Mouse (Mus musculus): ENCODE data around the gene Bhlhe40.

Gene Bhlhe40

DNA sequence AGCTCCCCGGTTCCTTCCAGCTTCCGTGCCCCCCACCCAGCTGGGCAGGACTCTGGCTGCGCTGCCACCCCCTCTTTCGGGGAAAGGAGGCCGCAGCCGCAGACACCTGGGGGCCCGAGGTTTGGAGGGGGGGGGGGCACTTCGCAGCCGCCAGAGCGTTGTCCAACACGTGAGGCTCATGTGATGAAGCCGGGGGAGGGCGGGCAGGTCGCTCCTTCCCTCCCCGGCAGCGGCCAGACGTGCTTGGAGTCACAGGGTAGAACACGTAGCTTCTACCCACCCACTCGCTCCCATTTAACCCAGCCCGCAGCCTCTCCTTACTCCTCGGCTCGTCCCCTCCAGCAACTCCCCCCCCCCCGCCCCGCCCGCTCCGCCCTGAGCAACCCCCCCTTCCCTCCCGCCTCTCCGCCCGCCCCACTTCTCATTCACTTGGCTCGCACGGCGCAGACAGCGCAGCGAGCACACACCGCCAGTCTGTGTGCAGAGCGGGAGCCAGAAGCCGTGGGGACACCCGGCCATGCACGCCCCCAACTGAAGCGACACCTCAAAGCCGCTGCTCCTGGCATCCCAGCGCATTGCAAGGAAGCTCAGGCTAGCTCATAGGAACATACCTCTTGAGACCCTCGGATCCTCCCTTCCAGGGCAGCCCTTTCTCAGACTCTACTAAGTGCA lies at the start of gene Bhlhe40:
Gene Bhlhe40 (plus strand): TSS at position 424 of the 672 bp plus-strand sequence.
- in situ Hi-C loops (cut with MboI, MseI) = loop anchor here (10.0 to 25.0 kb wide), 2 partner anchors 126 to 1873 kb away; no protein-coding TSS in a partner anchor

DNA sequence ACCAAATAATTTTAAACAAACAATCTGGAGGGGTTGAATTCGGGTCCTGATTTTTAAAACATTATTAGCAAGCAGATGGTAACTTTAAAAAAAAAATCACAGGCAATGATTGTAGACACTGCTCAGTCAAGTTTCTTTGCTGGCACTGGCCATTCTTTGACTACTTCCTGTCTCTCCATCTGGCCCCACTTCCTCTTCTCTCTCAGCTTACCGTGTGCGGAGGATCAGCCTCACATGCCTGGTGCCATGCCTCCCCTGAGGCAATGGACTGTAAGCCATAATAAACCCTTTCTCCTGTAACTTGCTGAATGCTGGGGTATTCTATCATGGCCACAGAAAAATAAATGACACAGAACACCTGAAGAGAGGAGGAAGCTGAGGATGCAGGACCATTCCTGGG lies 48.8 kb upstream of the Bhlhe40 start:
- in situ Hi-C loops (cut with MboI, MseI) = loop anchor here in 1 of 2 experiments (10.0 kb wide), 1 partner anchor 1113 kb away; no protein-coding TSS in a partner anchor

DNA sequence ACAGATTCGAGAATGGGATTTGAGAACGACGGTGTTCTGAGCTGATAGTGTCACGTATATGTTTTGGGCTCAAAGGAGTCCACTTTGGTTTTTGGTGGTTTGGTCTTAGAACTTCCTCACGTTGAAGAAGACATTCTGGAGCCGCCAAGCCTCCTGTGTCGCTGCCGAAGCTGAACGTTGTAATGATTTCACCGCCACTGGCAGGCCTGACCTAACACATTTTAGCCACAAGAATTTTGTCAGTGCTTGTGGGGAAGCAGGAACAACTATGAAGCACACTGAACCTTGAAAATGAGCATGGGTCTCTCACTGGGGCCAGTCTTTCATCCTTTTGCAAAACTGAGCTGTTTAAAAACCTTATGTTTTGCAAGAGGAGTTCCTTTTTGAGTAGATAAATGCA lies 42.4 kb upstream of the Bhlhe40 start:
- in situ Hi-C loops (cut with MboI, MseI) = loop anchor here in 1 of 2 experiments (10.0 kb wide), 1 partner anchor 1107 kb away; no protein-coding TSS in a partner anchor

DNA sequence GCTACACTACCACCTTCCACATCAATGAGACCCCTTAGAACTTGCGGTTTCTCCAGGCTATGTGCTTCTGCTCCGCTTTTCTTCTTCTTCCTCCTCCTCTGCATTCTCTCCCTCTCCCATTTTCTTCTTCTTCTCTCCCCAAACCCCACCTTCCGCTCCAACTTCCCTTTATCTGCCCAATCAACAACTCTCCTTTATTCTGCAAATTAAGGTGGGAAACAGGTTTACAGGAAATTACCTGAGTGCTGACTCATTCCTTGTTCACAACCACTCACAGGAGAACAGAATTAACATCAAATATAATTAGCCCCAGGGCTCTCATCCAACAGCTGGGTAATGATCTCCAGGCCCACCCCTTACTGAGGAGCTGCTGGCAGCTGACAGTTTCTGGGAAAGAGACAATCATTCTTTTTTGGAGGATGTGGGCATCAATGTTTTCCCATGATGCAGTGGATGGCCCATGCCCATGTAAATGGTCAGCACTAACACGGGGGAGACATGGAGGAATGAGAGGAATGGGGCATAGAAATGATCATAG lies 37.3 kb upstream of the Bhlhe40 start:
- in situ Hi-C loops (cut with MboI, MseI) = no loop called here

DNA sequence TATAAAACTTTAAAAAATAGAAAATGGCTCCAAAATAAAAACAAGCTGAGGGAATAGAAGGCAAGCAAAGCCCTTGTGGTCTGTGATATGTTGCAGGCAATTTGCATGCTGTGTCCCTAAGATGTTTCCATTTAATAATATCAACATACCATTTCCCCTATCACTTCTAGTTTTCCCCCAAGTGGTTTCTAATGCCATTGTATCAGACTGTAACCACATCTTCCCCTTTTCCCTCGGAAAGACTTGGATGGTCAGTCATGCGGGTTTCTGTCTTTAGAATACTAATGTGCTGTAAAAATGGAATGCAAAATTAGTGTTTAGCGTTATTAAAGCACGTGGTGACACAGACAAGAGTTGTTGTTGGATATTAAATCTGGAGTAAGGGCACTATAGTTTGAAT lies 35.5 kb upstream of the Bhlhe40 start:
- in situ Hi-C loops (cut with MboI, MseI) = no loop called here

DNA sequence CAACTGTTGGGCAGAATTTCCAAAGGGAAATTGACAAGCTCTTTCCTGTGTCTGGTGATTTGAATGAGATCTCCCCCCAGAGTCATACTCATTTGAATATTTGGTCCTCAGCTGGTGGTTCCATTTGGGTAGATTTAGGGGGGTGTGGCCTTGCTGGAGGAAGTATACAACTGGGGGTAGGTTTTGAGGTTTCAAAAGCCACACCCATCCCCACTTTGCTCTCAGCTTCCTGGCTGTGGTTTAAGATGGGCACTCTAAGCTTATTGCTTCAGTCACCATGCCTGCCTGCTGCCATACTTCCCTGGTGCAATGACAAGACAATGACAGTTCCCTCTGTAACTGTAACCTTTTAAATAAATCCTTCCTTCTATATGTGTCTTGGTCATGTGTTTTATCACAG lies 29.7 kb upstream of the Bhlhe40 start:
- in situ Hi-C loops (cut with MboI, MseI) = no loop called here

DNA sequence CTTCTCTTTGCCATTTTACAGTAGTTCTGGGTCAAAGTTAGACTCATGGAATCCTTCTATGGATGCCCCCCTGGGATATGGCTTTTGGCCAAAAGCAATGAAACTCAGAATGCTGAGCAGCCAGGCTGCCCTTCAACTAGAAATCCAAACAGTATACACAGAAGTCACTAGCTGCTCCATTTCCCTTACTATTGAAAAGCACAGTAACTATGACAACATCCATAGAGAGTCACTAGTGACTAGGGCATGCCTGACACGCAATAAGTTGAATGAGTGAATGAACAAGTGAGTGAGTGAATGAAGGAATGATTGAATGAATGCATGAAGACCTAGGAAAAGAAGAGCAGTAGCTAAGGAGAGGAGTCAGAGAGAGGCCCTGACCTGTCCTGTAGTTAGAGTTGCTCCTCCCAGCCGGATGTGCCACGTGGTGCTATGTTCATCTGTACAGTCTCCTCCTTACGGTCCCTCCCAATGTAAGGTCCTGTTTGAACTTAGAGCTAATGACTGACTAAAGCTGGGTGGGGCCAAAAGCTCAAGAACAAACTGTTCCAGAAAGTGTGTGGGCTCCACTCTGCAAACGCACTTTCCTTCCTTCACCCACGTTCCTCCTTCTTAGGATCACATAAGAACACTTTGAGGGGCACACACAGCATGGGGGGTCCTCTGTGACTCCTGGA lies 22.1 kb upstream of the Bhlhe40 start:
- in situ Hi-C loops (cut with MboI, MseI) = no loop called here

DNA sequence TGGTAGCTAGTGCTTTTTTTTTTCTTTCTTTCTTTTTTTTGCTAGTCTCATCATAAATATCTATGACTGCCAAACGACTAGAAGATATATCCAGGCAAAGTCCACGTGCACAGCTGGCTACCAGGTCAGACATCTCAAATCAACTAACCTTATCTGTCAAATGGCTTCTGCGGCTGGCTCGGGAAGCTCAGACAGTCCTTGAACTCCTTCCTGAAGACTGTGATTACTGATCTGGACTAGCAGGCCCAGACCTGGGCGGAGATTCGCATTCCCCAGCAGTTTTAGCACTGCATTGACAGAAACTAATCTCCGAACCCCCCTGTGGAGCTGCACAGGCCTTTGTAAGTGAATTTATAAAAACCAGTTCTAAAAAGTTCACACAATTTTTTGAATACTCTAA lies 18.4 kb upstream of the Bhlhe40 start:
- in situ Hi-C loops (cut with MboI, MseI) = loop anchor here in 1 of 2 experiments (5.0 kb wide), 1 partner anchor 45 kb away; no protein-coding TSS in a partner anchor

DNA sequence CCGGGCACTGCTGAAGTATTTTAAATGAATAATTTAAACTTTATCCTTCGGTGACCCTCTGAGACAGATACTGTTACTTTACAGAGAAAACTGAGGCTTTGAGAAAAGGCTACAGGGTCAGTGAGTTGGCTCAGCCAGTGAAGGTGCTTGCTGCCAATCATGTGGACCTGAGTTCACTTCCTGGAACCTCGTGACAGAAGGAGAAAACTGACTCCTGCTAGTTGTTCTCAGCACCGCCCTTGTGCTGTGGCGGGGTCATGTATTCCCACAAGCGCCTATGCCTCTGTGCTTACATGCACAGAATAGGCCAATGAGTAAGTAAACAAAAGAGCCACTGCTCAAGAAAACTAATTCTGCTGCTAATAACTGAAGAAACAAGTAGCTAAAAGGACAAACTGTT lies 17.4 kb upstream of the Bhlhe40 start:
- in situ Hi-C loops (cut with MboI, MseI) = loop anchor here in 1 of 2 experiments (5.0 kb wide), 1 partner anchor 46 kb away; no protein-coding TSS in a partner anchor

DNA sequence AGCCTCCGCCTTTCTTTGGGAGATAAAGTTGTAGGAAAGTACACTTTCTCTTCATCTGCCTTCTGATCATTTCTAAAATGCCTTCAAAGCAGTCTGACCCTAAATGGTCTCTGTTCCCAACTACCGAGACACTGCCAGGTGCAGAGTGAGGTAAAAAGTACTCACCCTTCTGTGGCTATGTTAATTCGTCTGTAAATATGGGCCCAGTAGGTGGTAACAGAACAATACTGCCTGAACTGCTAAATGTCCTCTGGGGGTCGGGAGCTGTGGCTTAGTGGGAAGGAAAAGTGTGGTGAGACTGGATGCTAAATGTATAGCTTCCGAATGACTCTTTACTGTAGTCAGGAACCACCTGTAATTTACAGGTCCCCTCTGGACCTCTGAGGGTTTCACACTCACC lies 16.1 kb upstream of the Bhlhe40 start:
- in situ Hi-C loops (cut with MboI, MseI) = loop anchor here in 1 of 2 experiments (5.0 kb wide), 1 partner anchor 47 kb away; no protein-coding TSS in a partner anchor

DNA sequence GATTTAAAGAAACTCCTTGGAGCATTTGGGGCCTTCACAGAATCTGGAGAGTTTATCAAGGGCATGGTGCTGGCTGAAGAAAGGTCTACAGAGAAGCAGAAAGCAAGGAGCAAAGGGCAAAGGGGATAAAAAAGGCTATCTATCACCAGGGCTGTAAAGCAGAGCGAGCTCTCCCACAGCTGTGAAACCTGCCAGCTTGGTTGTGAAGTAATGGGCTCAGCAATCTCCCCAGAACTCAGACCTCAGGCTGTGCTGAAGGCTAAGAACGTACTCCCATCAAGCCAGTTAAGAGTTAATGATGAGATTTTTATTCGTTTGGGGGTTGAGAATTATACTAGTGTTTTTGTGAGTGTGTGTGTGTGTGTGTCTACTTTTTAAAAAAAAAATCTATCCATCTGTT lies 13.3 kb upstream of the Bhlhe40 start:
- in situ Hi-C loops (cut with MboI, MseI) = no loop called here

DNA sequence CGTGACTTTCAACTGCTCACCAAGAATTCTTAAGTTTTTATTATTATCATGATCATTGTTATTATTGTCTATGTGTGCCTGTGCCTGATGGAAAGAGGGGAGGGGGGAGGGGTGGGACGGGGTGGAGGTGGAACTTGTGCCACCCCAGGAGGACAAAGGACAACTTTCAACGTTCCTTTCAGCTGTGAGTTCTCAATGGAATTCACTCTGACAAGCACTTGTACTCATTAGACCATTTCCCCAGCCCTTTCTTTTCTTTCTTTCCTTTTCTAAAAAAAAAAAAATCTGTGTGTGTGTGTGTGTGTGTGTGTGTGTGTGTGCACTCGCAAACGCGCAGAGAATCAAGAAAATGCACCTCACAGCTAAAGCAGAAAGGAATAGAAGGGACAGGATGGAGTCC lies 12.4 kb upstream of the Bhlhe40 start:
- in situ Hi-C loops (cut with MboI, MseI) = no loop called here

DNA sequence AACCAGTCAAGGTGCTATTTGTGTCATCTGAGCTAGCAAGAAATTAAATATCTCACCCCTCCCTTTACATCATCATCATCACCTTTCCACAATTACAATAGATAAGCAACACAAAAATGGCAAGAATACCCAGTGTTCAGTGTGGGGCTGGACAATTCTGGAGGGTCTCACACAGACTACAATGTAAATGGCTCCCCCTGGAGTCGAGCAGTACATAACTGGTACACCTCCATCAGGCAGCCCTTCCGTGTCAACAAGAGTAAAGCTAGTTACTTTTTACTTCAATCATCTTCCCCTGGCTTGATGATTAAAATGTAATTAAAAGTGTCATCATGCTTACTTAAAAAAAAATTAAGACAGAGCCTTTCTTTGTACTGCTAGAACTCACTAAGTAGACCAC lies 4.6 kb upstream of the Bhlhe40 start:
- in situ Hi-C loops (cut with MboI, MseI) = loop anchor here (5.0 to 25.0 kb wide), 2 partner anchors 99 to 1869 kb away; no protein-coding TSS in a partner anchor

DNA sequence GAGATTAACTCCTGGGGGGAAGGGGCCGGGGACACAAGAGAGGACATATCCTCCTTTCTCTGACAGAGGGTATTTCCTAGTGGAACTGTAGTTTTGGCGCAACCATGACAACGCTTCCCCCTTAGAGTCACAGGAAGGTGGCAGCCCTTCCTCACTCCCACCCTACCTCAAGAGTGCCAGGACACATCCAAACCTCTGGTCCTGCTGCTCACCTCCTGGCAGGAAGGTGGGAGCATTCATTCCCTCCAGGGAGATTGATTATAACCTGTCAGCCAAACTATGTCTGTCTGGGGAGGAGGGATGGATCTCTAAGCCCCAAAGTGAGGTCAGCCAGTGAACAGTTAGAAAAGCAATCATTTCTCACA lies 2.4 kb upstream of the Bhlhe40 start:
- in situ Hi-C loops (cut with MboI, MseI) = loop anchor here (5.0 to 25.0 kb wide), 2 partner anchors 101 to 1871 kb away; no protein-coding TSS in a partner anchor

DNA sequence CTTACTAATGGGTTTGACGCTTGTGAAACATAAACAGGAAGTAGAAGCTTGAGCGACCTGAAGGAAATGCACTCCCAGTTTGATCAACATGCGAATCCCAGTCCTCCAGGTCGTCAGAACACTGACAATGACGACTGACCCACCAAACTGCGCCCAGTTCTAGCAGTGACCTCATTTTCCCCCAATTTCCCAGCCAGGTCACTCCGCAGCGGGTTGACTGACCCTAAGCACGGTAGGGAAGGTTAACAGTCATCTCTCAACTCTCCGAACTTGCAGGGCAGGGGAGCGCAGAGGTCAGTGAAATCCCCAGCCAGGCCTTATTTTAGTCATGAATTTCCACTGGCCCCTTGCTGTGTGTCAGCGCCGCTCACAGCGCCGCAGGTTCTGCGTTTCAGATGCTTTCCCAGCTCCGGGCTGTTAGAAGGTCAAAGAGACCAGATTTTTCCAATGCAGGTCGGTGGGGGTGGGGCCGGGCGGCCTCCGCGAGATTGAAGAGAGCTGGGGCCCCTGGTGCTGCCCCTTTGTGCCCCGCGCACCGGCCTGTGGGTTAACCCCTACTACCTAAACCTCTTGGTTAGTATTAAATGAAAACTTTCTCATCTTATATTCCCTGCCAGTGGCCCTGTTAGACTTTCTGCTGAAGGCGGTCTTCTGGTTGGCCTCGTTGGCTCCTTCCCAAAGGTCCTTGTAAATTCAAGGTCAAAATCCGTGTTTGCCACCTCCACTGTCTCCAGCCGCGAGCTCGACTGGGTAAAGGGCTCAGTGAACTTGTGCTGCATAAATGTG lies 1.8 kb upstream of the Bhlhe40 start:
- in situ Hi-C loops (cut with MboI, MseI) = loop anchor here (5.0 to 25.0 kb wide), 2 partner anchors 101 to 1871 kb away; no protein-coding TSS in a partner anchor

DNA sequence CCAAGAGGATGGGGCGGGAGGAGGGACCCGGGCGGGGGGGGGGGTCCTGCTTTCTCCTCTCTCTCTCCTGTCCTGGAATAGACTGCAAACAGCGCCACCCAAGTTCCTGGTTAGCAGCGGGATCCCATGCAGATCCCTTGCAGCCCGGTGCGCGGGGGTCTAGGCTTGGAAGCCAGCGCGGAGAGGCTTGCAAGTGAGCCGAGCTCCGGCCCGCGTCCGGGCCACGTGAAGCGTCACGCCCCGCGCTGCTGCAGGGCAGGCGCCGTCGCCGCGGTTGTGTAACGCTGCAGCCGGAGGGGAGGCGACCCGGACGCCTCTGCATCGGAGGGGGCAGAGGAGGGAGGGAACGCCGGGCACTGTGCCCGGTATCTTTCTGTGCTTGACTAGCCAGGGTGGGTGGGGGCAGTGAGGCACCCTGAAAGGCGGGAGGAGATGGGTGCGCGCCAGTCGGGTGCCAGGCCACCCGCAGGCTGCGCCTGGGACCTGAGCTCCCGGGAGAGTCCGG lies 1.2 kb upstream of the Bhlhe40 start:
- in situ Hi-C loops (cut with MboI, MseI) = loop anchor here (5.0 to 25.0 kb wide), 2 partner anchors 102 to 1872 kb away; no protein-coding TSS in a partner anchor

DNA sequence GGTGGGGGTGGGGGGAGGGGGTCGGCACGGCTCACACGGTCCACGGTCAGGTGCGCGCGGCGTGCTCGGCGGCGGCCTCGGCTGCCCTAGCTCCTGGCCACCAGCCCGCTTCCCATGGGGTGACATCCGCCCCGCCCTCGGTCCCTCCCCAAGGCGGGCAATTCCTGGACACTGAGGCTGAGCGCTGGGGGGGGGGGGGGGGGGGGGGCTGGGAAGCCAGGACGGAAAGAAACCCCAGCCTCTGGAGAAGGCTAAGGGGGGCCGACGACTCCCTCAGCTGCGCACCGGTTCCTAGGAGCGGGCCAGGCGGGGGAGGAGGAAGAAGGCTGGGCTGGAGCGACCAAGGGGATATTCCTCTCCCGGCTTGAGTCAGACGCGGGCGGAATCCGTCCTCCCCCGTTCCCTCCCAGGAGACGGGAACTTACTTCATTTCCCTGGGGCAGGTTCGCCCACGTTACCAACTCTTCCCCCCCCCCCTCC lies 663 bp upstream of the Bhlhe40 start:
- in situ Hi-C loops (cut with MboI, MseI) = loop anchor here (5.0 to 25.0 kb wide), 3 partner anchors 102 to 1872 kb away; no protein-coding TSS in a partner anchor

DNA sequence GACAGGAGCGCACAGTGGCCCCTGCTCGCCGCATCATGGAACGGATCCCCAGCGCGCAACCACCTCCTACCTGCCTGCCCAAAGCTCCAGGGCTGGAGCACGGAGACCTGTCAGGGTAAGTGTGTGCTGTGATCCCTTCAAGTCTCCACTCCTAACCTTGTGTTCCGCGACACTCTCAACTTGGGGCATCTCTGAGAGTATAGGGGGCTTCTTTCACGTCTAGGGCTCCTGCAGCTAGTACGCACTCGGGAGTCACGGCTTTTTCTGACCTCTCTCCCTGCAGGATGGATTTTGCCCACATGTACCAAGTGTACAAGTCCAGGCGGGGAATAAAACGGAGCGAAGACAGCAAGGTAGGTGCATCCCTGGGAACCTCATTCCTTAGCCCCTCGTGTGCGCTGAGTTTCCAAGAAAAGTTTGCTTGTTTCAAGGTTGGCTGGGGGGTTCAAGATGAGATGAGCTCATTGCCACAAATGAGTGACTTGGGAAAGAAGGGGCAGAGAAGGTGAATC lies 505 bp downstream of the Bhlhe40 start:
- in situ Hi-C loops (cut with MboI, MseI) = loop anchor here (10.0 to 25.0 kb wide), 2 partner anchors 126 to 1874 kb away; no protein-coding TSS in a partner anchor

DNA sequence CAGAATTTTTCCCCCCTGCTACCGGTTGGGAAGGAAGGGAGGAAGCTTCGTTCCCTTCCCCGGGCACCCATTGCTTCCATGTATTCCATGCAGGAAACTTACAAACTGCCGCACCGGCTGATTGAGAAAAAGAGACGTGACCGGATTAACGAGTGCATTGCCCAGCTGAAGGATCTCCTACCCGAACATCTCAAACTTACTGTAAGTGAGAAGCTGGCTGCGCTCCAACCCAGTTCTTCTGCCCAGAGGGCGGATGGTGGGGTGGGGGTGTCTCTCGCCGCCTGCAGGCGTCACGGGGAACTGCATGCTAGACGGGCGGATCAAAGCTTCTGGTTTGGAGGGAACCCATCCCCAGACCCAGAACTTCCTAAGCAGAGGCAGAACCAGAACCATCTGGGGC lies 983 bp downstream of the Bhlhe40 start:
- in situ Hi-C loops (cut with MboI, MseI) = loop anchor here (10.0 to 25.0 kb wide), 2 partner anchors 127 to 1874 kb away; no protein-coding TSS in a partner anchor

DNA sequence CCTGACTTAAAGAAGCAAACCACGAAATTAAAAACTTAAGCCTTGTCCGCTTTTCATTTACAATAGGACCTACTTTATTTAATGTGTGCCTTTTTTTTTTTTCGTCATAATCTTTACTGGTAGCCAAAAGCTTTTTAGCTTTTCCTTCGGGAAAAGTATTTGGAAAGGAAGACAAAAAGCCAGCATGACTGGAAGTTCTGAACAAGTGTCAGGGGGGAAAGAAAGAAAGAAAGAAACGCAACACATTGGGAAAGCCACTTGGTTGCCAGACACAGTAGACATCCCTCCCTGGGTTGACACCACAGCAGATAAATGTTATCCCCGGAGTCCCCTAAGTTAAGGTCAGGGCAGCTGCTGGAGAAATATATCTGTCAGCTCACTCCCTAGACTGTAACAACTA lies 1.5 kb downstream of the Bhlhe40 start:
- in situ Hi-C loops (cut with MboI, MseI) = loop anchor here (10.0 to 25.0 kb wide), 2 partner anchors 127 to 1875 kb away; no protein-coding TSS in a partner anchor

All from T-helper 17 cell (primary cell).